Mouse (Mus musculus): ENCODE data around the gene Pomt1.

Pomt1 gene

DNA sequence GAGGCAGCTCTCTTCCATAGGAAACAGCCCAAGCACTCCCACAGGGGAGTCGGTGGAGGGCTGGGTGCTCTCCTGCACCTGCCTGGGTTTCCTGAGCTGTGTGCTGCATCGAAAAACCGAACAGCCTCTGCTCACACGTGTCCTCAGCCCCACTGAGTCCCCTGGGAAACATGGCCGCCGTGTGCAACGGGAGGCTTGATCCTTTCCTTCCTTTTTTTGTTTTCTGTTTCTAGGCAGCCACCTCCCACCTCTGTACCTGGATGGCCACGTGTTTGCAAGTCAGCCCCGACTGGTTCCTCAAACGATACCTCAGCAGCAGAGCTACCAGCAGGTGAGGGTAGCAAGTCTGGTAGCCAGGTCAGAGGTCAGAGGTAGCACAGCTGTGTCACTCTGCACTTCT lies 14.3 kb upstream of the Pomt1 start:
- peak; percentile 90 for DNase-seq

DNA sequence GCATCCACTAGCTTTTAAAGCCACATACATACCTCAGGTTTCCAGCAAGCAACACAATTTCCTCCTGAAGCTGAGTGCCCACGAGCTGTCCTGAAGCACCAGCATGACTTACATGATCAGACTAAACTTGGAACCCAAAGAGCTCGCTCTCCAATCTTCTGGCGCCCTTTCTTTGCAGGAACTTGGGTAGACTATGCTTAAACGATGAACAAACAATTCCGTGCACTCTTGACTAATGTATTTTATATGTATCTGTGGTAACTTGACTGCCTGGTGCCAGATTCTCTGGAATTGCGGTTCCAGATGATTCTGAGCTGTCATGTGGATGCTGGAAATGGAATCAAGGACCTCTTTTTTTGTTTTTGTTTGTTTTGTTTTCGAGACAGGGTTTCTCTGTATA lies 957 bp upstream of the Pomt1 start:
- no peak for DNase-seq

DNA sequence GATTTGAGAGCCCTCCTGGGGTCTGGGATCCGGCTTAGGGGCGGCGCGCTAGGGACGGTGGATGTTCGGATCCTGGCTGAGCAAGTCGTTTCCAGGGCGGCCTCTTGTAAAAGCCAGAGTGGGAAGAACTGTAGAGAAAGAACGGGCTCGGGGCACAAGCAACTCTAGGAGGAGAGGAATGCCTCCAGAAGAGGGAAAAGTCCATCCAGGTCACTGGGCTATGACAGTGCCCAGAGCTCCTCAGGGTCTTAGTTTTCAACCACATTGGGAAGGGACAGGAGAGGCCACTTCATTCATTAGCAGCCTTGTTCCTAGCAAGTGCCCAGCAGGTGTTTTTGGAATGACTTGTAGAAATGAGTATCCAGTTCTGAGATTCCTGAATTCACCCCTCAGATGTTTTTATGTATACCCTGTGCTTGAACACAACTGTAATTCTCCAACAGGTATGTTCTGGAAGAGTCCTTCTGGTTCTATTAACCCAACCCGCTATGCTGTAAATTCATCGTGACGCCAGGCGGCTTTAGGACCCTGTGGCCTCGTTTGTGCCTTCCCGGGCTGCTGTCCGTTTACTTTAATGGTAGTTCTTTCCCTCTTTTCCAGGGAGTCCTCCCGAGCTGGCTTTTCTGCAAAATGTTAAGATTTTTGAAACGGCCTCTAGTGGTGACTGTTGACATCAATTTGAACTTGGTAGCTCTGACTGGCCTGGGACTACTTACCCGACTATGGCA lies 534 bp downstream of the Pomt1 start:
- peak; percentile 95 for DNase-seq

DNA sequence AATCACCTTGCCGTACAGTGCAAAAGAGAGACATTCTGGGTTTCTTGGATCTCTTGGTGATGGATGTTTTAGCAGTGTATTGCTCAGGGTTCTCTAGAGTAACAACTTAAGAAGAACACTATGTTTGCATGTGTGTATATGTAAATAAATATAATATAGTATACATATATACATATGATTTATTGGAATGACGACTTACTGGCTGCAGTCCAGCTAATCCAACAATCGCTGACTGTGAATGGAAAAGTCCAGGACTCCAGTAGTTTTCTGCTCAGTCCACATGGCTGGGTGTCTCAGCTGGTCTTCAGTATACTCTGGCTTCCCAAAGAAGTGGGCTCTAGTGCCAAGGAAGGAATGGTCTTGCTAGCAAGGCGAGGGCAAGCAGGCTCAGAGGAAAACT lies 1.2 kb downstream of the Pomt1 start:
- DNase-seq = no peak

- no peak for DNase-seq
These were observed 2.5 kb downstream of the Pomt1 start for GRCm38 (mm10) chr2:32238708-32239435.

GRCm38 (mm10) chr2:32240591-32240990 lies 4.2 kb downstream of the Pomt1 start:
- no peak for DNase-seq

DNA sequence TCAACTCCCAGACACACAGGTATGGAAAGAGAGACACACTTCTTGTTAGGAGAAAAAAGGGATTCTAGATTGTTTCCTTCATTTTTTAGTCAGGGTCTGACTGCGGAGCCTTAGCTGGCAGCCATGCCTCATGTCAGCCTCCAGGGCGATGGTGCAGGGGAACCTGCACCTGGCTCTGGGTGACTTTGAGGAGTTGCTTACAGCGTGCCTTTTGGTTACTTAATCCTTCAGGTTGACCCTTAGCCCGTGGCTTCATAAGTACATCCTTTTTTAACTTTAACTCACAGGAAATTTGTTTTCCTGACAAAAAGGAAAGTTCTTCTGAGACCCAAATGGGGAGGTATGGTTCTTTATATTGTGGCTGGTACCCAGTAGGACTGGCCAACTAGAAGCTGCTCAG lies 6.6 kb downstream of the Pomt1 start:
- DNase-seq = no peak

DNA sequence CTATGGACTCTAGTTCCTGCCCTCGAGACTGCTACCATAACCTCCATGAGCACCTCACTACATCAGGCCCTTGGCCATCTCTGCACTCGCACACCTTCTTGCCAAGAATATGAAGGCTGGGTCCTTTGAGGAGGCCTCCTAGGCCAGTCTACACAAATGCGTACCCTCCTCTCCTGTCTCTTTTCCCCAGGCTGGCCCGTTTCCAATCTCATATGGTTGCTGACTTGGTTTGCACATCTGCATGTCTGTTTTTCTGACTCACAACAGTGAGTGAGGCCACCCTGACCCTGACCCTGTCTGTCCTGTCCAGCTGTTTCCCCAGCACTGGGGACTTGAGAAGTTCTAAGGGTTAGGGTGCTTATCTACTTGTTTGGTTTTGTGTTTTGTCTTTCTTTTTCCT lies 10.4 kb downstream of the Pomt1 start:
- DNase-seq = no peak

DNA sequence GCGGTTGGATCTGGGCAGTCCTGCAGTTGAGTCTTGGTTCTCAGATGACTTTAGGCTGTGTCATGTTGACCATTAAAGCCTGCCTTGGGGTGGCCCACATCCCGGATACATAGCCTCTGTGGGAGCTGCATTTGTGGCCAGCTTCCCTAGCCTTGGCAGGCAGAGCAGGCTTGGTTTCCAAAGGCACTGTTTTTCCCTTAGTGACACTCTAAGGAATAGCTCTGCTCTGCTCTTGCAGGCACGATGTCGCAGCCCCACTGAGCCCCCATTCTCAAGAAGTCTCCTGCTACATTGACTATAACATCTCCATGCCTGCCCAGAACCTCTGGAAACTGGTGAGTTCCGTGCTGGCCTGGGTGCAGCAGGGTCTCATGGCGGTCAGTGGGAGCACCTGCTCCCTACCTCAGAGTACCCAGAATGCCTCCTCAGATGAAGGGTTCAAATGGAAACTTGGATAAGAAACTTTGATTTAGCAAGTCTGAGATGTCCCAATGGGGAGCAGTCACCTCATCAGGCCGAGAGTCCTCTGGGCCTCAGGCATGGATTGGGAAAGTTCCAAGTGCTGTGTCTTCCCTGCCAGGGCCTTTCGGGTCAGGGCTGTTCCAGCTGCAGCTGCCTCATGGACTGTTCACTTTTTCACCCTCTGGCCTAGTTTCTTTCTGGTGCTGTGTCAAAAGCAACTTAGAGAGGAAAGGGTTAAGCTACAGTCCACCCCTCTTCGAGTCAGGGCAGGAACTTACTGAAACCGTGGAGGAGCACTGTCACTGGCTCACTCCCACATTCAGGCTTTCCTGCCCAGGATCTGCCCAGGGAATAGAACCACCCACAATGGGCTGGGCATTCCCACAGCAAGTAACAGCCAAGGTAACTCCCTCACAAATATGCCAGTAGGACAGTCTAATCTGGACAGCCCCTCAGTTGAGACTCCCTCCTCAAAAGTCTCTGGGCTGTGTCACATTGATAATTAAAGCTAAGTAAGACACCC lies 12.3 kb downstream of the Pomt1 start:
- no peak for DNase-seq

GRCm38 (mm10) chr2:32251791-32252527 lies 15.6 kb downstream of the Pomt1 start:
- DNase-seq = peak; percentile 94

DNA sequence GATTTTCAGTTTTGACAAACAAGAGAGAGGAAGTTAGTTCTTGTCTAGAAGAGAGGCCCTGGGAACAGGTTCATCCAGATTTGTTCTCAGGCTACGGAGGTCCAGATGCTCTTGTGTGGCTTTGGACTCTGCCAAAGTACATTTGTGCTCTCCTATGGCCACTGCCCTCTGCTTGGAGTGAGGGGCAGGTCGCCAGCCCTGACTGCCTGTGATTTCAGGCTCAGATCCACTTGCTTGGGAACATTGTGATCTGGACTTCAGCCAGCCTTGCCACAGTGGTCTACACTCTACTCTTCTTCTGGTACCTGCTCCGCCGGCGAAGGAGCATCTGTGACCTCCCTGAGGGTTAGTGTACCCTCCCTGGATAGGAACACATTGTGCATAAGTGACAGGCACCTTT lies 16.3 kb downstream of the Pomt1 start:
- DNase-seq = peak; percentile 94

- DNase-seq = no peak
These were observed 17.0 kb downstream of the Pomt1 start for GRCm38 (mm10) chr2:32253352-32253751.

GRCm38 (mm10) chr2:32254563-32254962 lies 18.2 kb downstream of the Pomt1 start:
- DNase-seq = no peak

- peak; percentile 92 for DNase-seq
These were observed 19.9 kb downstream of the Pomt1 start for GRCm38 (mm10) chr2:32256273-32256672.

DNA sequence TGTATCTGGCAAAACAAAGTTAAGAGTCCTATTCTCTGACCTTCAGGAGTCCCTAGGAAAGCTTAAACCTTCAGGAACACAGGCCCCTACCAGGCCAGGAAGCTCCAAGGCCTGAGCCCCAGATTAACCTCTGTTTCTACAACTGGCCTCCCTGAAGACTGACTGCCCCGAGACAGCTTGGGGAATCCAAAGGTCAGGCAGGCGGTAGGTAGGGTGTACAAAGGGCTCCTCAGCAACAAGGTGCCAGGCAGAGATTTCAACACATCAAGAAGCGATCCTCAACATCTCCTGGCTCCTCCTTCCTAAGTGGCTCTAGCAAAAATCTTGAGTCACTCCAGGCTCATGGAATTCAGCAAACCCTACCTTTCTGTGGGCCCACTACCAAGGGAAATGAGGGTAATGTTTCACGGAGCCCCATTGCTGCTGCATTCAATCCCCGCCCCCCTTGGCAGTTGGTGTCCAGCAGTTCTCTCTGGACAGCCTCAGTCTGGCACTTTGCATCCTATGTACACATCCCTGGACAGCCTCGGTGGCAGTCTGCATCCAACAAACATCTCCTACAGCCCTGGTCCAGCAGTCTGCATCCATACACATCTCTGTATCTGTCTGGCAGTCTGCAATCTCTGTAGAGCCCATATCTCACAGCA lies 22.6 kb downstream of the Pomt1 start:
- DNase-seq = no peak

- DNase-seq = peak; percentile 99
These were observed 23.4 kb downstream of the Pomt1 start, which contains the start of gene Uck1 for GRCm38 (mm10) chr2:32259657-32260417. TSS of gene Uck1 (minus strand) at chr2:32260159.

DNA sequence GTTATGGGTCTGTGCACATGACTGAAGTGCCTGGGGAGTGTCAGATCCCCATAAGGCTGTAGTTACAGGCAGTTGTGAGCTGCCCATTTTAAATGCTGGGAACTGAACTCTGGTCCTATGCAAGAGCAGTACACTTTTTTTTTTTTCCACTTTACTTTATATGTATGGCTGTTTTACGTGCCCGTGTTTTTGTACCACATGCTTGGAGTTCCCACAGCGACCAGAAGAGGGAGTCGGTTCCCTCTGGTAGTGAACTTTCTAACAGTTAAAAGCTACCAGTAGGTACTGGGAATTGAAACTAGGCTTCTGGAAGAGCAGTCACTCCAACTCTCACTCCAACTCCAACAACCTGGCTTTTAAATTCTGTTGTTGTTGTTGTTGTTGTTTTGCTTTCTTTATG lies 24.2 kb downstream of the Pomt1 start:
- no peak for DNase-seq

- no peak for DNase-seq
These were observed 39.4 kb downstream of the Pomt1 start for GRCm38 (mm10) chr2:32275823-32276222.

DNA sequence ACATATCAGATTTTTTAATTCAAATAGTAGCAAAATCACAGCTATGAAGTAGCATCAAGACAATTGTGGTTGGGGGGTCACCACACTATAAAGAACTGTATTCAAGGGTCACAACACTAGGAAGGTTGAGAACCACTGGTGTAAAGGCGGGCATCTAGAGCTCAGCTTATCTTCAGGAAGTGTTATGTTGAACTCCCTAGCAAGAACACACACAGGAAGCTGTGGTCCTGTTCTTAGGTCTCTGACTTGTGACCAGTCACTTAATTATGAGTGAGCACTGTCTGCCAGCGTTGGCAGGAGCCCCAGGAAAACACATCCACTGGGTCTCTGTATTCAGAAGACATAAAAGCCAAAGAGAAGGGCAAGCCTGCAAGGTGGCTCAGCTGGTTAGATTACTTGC lies 45.9 kb downstream of the Pomt1 start:
- DNase-seq = no peak

DNA sequence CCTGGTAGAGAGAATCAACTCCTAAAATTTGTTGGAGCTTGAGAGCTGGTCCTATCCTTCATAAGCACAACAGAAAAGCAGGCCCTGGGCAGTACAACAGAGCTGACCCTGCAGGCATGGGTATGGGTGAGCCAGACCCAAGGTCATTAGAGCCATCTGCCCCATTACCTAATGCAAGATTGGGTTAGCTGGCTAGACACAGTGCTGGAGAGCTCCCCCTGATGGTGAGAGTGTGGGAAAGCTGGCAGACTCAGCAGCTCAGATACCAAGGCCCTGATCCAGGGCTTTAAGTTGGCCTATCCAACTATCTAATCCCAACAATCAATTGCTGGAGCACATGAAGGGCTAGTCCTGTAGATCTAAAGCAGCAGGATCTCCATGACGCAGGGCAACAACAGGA lies 46.3 kb downstream of the Pomt1 start:
- peak; percentile 92 for DNase-seq

GRCm38 (mm10) chr2:32283986-32284385 lies 47.6 kb downstream of the Pomt1 start:
- no peak for DNase-seq

Measured in heart, adult 11 months (tissue).